Mouse (Mus musculus) testis, postnatal 10 days (tissue): ENCODE measurements around the gene Frmd8.
A peak's percentile ranks its signal among the peaks of the same experiment; 100 is the strongest.

ENCODE experiments used
- DNase-seq: peaks from one replicate; pipeline ENCODE4 v3.0.0; 2021; ENCODE audit warnings: low spot score

The Frmd8 gene

GRCm38 (mm10) chr19:5849843-5850527 is 25.1 kb downstream of the Frmd8 start:
- DNase-seq = peak; percentile 96

- DNase-seq = no peak
Measured at GRCm38 (mm10) chr19:5848826-5849672, 26.0 kb downstream of the Frmd8 start.

GRCm38 (mm10) chr19:5848032-5848825 is 26.8 kb downstream of the Frmd8 start:
- peak; percentile 58 for DNase-seq

- no peak for DNase-seq
Measured at GRCm38 (mm10) chr19:5847306-5847796, 27.7 kb downstream of the Frmd8 start.

- DNase-seq = peak; percentile 71
Measured at GRCm38 (mm10) chr19:5846557-5847305, 28.3 kb downstream of the Frmd8 start.

- no peak for DNase-seq
Measured at GRCm38 (mm10) chr19:5846154-5846553, 28.9 kb downstream of the Frmd8 start.

GRCm38 (mm10) chr19:5845319-5846135 is 29.5 kb downstream of the Frmd8 start:
- DNase-seq = peak; percentile 95

GRCm38 (mm10) chr19:5844831-5845318 is 30.2 kb downstream of the Frmd8 start:
- DNase-seq = no peak

- DNase-seq = no peak
Measured at GRCm38 (mm10) chr19:5843781-5844691, 31.0 kb downstream of the Frmd8 start.

- no peak for DNase-seq
Measured at GRCm38 (mm10) chr19:5842785-5843730, 32.0 kb downstream of the Frmd8 start.

- DNase-seq = no peak
Measured at GRCm38 (mm10) chr19:5841999-5842784, 32.9 kb downstream of the Frmd8 start.

GRCm38 (mm10) chr19:5841389-5841946 is 33.6 kb downstream of the Frmd8 start:
- no peak for DNase-seq

- DNase-seq = no peak
Measured at GRCm38 (mm10) chr19:5840890-5841388, 34.1 kb downstream of the Frmd8 start.

- DNase-seq = no peak
Measured at GRCm38 (mm10) chr19:5840086-5840889, 34.8 kb downstream of the Frmd8 start.

- no peak for DNase-seq
Measured at GRCm38 (mm10) chr19:5839317-5840085, 35.6 kb downstream of the Frmd8 start.

GRCm38 (mm10) chr19:5838892-5839165 is 36.2 kb downstream of the Frmd8 start:
- no peak for DNase-seq
